Mouse (Mus musculus) CH12.LX (cell line): ENCODE data around the gene Zic1.

Experiments
- CHD2 ChIP-seq: IDR thresholded peaks from 2 replicates; pipeline ENCODE4 v1.6.1; 2011; ENCODE audit warnings: low read length, improper control_type of control experiment
- CTCF ChIP-seq, 2 experiments: IDR thresholded peaks in 1 of 2; conservative IDR thresholded peaks in 1 of 2; 2 replicates each; pipeline ENCODE4 v1.5.1; 2011 to 2012; ENCODE audit warnings: low read depth in 2 of 2, low read length in 2 of 2, improper control_type of control experiment in 1 of 2, inconsistent platforms in 1 of 2, mild to moderate bottlenecking in 1 of 2, moderate library complexity in 1 of 2
- MYC ChIP-seq: IDR thresholded peaks from 2 replicates; pipeline ENCODE4 v1.6.1; 2011; ENCODE audit warnings: low read depth, mild to moderate bottlenecking, improper control_type of control experiment, low read length
- POLR2A ChIP-seq: IDR thresholded peaks from 2 replicates; pipeline ENCODE4 v1.6.1; 2011; ENCODE audit warnings: low read depth, mild to moderate bottlenecking, improper control_type of control experiment, low read length
- TBP ChIP-seq: conservative IDR thresholded peaks from 2 replicates; pipeline ENCODE4 v1.6.1; 2011; ENCODE audit warnings: low read depth, low read length, improper control_type of control experiment

DNA sequence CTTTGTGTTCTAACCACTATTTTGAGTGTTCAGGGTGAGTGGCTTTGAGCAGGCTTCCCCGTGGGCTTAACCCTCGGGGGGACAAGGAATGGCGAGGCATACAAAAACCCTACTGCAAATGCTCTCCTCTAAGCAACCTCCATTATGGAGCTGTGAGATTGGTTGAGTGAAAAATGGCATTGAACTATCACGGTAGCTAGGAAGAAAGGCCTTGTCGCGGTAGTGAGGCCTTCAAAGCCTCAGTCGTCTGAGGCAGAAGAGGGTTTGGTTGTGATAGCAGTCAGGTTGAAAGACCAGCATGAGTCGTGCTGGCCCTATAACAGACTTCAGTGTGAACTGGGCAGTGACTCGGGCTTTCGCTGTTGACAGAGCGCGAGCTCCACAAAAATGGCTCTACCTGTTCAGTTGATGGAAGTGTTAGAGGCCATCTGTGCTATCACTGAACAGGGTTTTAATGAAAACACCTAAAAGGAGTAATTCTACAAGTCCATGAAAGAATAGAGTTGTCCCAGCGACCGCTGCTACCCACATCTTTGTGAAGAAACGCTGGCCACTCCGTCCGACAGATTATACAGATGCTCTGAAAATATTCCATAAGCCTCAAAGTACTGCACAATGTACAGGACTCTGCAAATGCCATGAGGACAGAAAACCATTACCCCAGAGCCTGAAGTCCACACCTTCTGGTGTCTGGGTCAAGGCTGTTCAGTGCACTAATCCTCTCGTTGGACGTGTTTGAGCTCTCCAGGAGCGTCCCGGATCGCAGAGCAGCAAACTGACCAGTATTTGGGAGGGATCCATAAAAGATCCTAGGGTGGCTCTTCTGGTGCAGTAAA is 11.0 kb downstream of the Zic1 start:
- TF ChIP-seq CTCF (conservative IDR thresholded peaks at IDR 0.05 in 1 of 2, IDR thresholded peaks at IDR 0.05 in 1 of 2; ENCODE audit: low read depth in 2 of 2, low read length in 2 of 2): no peak
- no peak for TF ChIP-seq MYC
- no peak for TF ChIP-seq TBP
- TF ChIP-seq CHD2: no peak
- TF ChIP-seq POLR2A: no peak
